Mouse (Mus musculus) ES-E14 (cell line): Measurements from ENCODE around the gene Fgf11. TPM values are rescaled to one million over a fixed set of nuclear protein-coding genes. Genes with fewer than 3 reads are reported as not detected.

Experiments
- DNase-seq: peaks from one replicate; pipeline ENCODE4 v3.0.0-alpha.2; 2013; ENCODE audit warnings: low read depth, low spot score
- H3K27ac ChIP-seq: 2 replicates; pipeline ENCODE4 v1.5.1; 2012; ENCODE audit warnings: low read depth, mild to moderate bottlenecking, low read length, moderate library complexity, mixed read lengths; ENCODE audit not compliant: poor library complexity, insufficient read depth, severe bottlenecking
- H3K36me3 ChIP-seq: 2 replicates; pipeline ENCODE4 v1.6.1; 2012; ENCODE audit warnings: mild to moderate bottlenecking, low read length, moderate library complexity, mixed read lengths; ENCODE audit not compliant: control insufficient read depth, poor library complexity, insufficient read depth, severe bottlenecking
- H3K4me1 ChIP-seq, 2 experiments: fragments of 150-350 bp in 1 of 2; sonication (generic) in 1 of 2; 2 replicates each; pipeline ENCODE4 v1.6.1; 2012; ENCODE audit warnings: low read length in 2 of 2, mild to moderate bottlenecking in 1 of 2, mixed read lengths in 1 of 2; ENCODE audit not compliant: control insufficient read depth in 2 of 2, insufficient read depth in 2 of 2, poor library complexity in 1 of 2
- H3K4me3 ChIP-seq, 2 experiments: fragments of 150-350 bp in 1 of 2; sonication (generic) in 1 of 2; 2 replicates each; pipeline ENCODE4 v1.5.1; 2012; ENCODE audit warnings: low read length in 2 of 2, low read depth in 1 of 2, mild to moderate bottlenecking in 1 of 2, mixed read lengths in 1 of 2; ENCODE audit not compliant: insufficient read depth in 1 of 2, poor library complexity in 1 of 2, severe bottlenecking in 1 of 2
- H3K9ac ChIP-seq: 2 replicates; pipeline ENCODE4 v1.6.1; 2012; ENCODE audit warnings: low read depth, mild to moderate bottlenecking, low read length, mixed read lengths; ENCODE audit not compliant: poor library complexity, insufficient read depth, severe bottlenecking
- H3K9me3 ChIP-seq: fragments of 150-350 bp; sonication (generic); 2 replicates; pipeline ENCODE4 v1.6.1; 2012; ENCODE audit warnings: low read depth, mild to moderate bottlenecking, low read length; ENCODE audit not compliant: control insufficient read depth, insufficient read depth
- CHD2 ChIP-seq: IDR thresholded peaks from 2 replicates; pipeline ENCODE4 v1.6.1; 2014; ENCODE audit warnings: mild to moderate bottlenecking, low read depth, low read length, inconsistent platforms
- HCFC1 ChIP-seq: IDR thresholded peaks from 2 replicates; pipeline ENCODE4 v1.6.1; 2012; ENCODE audit warnings: low read length, inconsistent platforms, borderline replicate concordance; ENCODE audit not compliant: insufficient read depth
- MAFK ChIP-seq: IDR thresholded peaks from 2 replicates; pipeline ENCODE4 v1.6.1; 2014; ENCODE audit warnings: mild to moderate bottlenecking, low read depth, low read length, inconsistent platforms; ENCODE audit not compliant: insufficient read depth
- ZC3H11A ChIP-seq: IDR thresholded peaks from 2 replicates; pipeline ENCODE4 v1.6.1; 2012; ENCODE audit warnings: low read depth, mild to moderate bottlenecking, inconsistent platforms, low read length, borderline replicate concordance
- ZNF384 ChIP-seq: IDR thresholded peaks from 2 replicates; pipeline ENCODE4 v1.6.1; 2012; ENCODE audit warnings: low read depth, low read length, inconsistent platforms
- in situ Hi-C, 2 experiments: fragments of 600-800 bp; cut with MboI; formaldehyde crosslinking; loops; one replicate each; pipeline ENCODE4 v1.15.1; 2025; ENCODE audit warnings: low sequenced_read_pairs in 2 of 2, inconsistent platforms in 1 of 2; ENCODE audit not compliant: unreplicated experiment in 2 of 2
- total RNA-seq: library from RNA; depleted of rRNA; stranded (reverse); fragments of 300-350 nt; gene quantifications from 2 replicates; pipeline ENCODE4 v1.2.3, GENCODE M21; 2012

The Fgf11 gene
- total RNA-seq, 1 experiment: 0.31 TPM

DNA sequence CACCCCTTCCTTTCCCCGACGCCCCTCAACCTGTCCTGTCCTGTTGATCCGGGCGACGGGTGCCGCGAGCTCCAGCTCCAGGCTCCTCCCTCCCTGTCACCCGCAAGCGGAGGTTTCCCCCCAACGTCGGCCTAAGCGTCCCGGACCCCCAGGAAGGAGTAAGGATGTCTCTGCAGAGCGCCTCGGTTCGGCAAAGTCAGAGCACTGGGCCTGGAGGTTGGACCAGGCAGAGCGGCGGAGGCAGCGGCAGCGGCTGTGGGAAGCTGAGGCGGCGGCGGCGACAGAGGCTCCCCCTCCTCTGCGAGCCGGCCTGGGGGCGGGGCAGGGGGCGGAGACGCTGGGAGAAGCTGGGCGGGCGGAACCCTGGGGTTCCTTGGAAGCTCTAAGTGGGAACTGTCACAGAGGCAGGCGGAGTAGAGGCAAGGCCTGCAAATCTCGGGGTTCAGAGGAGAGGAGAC, 1.0 kb upstream of the Fgf11 start:
- no peak for DNase-seq
- no peaks in the 10 kb centered on the region; the same call in 1 of the 2 replicates for H3K36me3 ChIP-seq
- no peaks in the 10 kb centered on the region for H3K9me3 ChIP-seq
- no peak for TF ChIP-seq CHD2
- no peak for TF ChIP-seq ZC3H11A
- TF ChIP-seq ZNF384: no peak
- TF ChIP-seq MAFK: no peak
- no peak for TF ChIP-seq HCFC1
- peaks cover 3 to 18% of the 10 kb centered on the region in 2 experiments; a peak in 3 of 4 replicates for H3K4me1 ChIP-seq
- H3K27ac ChIP-seq: no peak overlapping the region
- H3K4me3 ChIP-seq: peak overlapping the region; percentile 62 to 92
- in situ Hi-C loops: loop anchor here in 1 of 2 experiments (10.0 kb wide), 1 partner anchor 72 kb away; the partner anchor contains the start of gene Tmem95
- H3K9ac ChIP-seq: peak overlapping the region; percentile 38

DNA sequence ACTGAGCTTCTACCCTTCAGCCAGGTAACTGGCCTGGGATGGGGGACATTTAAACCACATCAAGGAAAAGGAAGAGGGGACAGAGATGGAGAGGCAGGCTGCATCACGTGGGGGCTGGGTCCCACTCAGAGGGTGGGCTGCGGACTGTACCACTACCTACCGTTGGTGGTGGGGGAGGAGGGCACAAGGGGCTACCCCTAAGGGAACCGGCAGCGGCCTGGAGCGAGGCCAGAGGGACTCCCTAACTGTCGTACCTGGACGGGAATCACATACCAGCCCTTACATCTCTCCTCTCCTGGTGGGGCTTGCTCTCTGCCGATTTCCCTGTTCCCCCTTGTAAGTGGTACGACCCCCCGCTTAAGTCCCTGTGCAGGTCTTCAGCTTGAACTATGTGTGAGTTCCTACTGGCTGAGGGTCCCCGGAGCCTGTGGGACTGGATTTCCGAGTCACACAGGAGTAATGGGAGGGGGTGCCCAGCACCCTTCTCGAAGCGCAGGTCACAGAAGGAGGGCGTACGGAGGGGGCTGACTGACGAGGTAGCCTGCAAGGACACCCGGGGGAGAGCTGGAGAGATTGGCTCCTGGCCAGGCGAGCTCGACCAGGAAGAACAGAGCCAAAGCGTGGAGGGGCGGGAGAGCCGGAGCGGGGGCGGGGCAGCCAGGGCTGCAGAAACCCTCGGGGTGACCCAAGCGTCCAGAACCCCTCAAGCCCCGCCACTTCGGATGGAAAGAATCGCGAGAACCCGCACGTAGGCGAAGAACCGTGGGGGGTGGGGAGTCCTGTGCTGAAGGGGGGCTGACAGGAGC, 1.1 kb downstream of the Fgf11 start:
- H3K4me1 ChIP-seq: peaks cover 3 to 18% of the 10 kb centered on the region in 2 experiments; a peak in 3 of 4 replicates
- no peak for DNase-seq
- H3K9ac ChIP-seq: peak overlapping the region; percentile 70
- H3K27ac ChIP-seq: peak overlapping the region; percentile 30; the same call in 1 of the 2 replicates
- in situ Hi-C loops: loop anchor here in 1 of 2 experiments (10.0 kb wide), 1 partner anchor 74 kb away; the partner anchor contains the start of gene Tmem95
- H3K9me3 ChIP-seq: no peaks in the 10 kb centered on the region
- H3K4me3 ChIP-seq: peak overlapping the region; percentile 68 to 81
- no peaks in the 10 kb centered on the region; the same call in 1 of the 2 replicates for H3K36me3 ChIP-seq
- TF ChIP-seq ZC3H11A (no peak), CHD2 (peak; percentile 71; the same call in 1 of the 2 replicates)

DNA sequence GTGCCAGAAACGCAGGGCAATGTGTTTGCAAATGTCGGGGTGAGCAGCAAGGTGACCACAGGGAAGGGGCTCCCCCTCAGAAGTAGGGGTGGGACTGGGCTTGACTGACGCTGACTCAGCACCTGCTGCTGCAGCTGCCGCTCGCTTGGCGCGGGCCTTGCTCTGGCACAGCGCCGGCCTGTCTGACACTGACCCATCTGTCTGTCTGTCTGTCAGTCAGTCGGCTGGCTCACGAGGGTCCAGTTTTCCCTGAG, 1.6 kb downstream of the Fgf11 start:
- Histone ChIP-seq H3K27ac (no peak overlapping the region), H3K36me3 (no peaks in the 10 kb centered on the region; the same call in 1 of the 2 replicates), H3K4me3 (peak overlapping the region; percentile 68 to 81), H3K4me1 (peaks cover 3 to 18% of the 10 kb centered on the region in 2 experiments), H3K9ac (peak overlapping the region; percentile 70), H3K9me3 (no peaks in the 10 kb centered on the region)
- in situ Hi-C loops: loop anchor here in 1 of 2 experiments (10.0 kb wide), 1 partner anchor 75 kb away; the partner anchor contains the start of gene Tmem95
- TF ChIP-seq CHD2 (no peak), ZNF384 (no peak), MAFK (peak; percentile 93), ZC3H11A (no peak)
- DNase-seq: no peak

DNA sequence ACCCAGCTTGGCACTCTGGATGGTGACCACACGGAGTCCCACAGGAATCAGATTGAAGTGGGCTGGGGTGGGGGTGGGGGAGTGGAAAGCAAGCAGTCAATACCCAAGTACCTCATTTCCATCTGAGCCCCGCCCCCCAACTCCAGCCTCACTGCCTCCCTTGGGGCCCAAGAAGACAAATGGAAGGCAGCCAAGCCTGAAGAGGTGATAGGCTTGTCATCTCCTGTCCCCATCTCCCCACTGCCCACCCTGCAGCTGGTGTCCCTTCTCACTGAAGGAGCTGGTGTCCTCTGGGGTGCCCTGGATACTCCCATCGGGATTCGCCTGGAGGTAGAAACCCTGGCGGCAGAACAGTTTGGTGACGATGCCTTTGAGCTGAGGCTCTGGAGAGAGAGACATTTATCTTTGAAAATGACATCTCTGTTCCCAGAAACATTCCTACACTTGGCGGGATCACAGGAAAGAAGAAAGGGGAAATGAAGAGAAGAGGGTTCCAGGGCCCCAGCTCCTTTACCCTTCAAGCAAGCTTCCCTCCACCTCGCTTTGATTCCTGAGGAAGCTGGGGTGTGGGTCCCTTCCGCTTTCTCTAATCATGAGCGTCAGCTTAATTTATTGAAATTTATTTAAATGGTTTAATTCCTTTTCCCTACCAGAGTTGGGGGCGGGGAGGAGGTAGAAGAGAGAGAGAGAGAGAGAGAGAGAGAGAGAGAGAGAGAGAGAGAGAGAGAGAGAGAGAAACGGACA, 2.1 kb downstream of the Fgf11 start:
- no peaks in the 10 kb centered on the region; the same call in 1 of the 2 replicates for H3K36me3 ChIP-seq
- no peak for DNase-seq
- H3K4me3 ChIP-seq: peak overlapping the region; percentile 68 to 81
- TF ChIP-seq MAFK: no peak
- H3K27ac ChIP-seq: no peak overlapping the region
- no peaks in the 10 kb centered on the region for H3K9me3 ChIP-seq
- in situ Hi-C loops: loop anchor here in 1 of 2 experiments (10.0 kb wide), 1 partner anchor 75 kb away; the partner anchor contains the start of gene Tmem95
- peaks cover 6 to 18% of the 10 kb centered on the region in 2 experiments for H3K4me1 ChIP-seq
- H3K9ac ChIP-seq: peak overlapping the region; percentile 70
